Mouse (Mus musculus) hindbrain, embryonic 16.5 days (tissue): Measurements from ENCODE around the gene Mipep. TPM values are rescaled to one million over a fixed set of nuclear protein-coding genes. Genes with fewer than 3 reads are reported as not detected.

Experiments
- ATAC-seq: fragments of 200-750 bp; cut with Nextera tagmentation; 2 replicates; pipeline ENCODE4 v1.8.0; 2017; ENCODE audit warnings: moderate TSS enrichment, moderate library complexity
- H3K27ac ChIP-seq: fragments of 300-500 bp; sonication (generic); 2 replicates; pipeline ENCODE4 v1.5.1; 2014; ENCODE audit warnings: low read depth, mild to moderate bottlenecking, control low read depth, low read length, moderate library complexity
- H3K27me3 ChIP-seq: fragments of 300-500 bp; sonication (generic); replicated peaks from 2 replicates; pipeline ENCODE4 v1.6.1; 2014; ENCODE audit warnings: low read length; ENCODE audit not compliant: control insufficient read depth, insufficient read depth
- H3K36me3 ChIP-seq: fragments of 300-500 bp; sonication (generic); 2 replicates; pipeline ENCODE4 v1.6.1; 2014; ENCODE audit warnings: mild to moderate bottlenecking, low read length, moderate library complexity, mixed read lengths; ENCODE audit not compliant: control insufficient read depth, insufficient read depth
- H3K4me1 ChIP-seq: fragments of 300-500 bp; sonication (generic); 2 replicates; pipeline ENCODE4 v1.6.1; 2014; ENCODE audit warnings: low read depth, low read length; ENCODE audit not compliant: control insufficient read depth, insufficient read depth
- H3K4me2 ChIP-seq: fragments of 300-500 bp; sonication (generic); 2 replicates; pipeline ENCODE4 v1.6.1; 2014; ENCODE audit warnings: mild to moderate bottlenecking, low read length, control low read depth, moderate library complexity
- H3K4me3 ChIP-seq: fragments of 300-500 bp; sonication (generic); 2 replicates; pipeline ENCODE4 v1.5.1; 2014; ENCODE audit warnings: mild to moderate bottlenecking, low read length, control low read depth, moderate library complexity
- H3K9ac ChIP-seq: fragments of 300-500 bp; sonication (generic); 2 replicates; pipeline ENCODE4 v1.6.1; 2014; ENCODE audit warnings: low read depth, mild to moderate bottlenecking, control low read depth, low read length, moderate library complexity
- H3K9me3 ChIP-seq: fragments of 300-500 bp; sonication (generic); 2 replicates; pipeline ENCODE4 v1.6.1; 2014; ENCODE audit warnings: mild to moderate bottlenecking, low read length, moderate library complexity; ENCODE audit not compliant: control insufficient read depth
- WGBS: fragments of 180-500 bp; shearing (Covaris S2); extraction: QIAGEN DNeasy Blood & Tissue Kit; methylation state at CpG from one replicate; pipeline ENCODE4 v1.1.7; 2014; 5-methylcytosine and 5-hydroxymethylcytosine counted together
- polyA plus RNA-seq: library from polyadenylated mRNA; unstranded; fragments of >200 nt; fragmentation: Nextera tagmentation; extraction: Ambion mirVana; gene quantifications from 2 replicates; pipeline ENCODE4 v1.2.1, GENCODE M21; 2015

Gene Mipep
- polyA plus RNA-seq, 1 experiment from 2014 or later, result 20.8 TPM

DNA sequence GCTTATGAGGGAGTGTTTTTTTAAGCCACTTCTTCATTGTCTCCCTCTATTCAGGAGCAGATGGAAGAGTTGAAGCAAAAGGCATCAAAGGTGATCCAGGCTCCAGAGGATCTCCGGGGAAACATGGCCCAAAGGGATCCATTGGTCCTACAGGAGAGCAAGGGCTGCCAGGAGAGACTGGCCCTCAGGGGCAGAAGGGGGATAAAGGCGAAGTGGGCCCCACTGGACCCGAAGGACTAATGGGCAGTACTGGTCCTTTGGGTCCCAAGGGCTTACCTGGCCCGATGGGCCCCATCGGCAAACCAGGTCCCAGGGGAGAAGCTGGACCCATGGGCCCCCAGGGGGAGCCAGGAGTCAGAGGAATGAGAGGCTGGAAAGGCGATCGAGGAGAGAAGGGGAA, 5.2 kb upstream of the Mipep start:
- no peak overlapping the region for H3K9ac ChIP-seq
- H3K9me3 ChIP-seq, result no peaks in the 10 kb centered on the region
- no peak overlapping the region for H3K4me2 ChIP-seq
- no peaks in the 10 kb centered on the region for H3K27me3 ChIP-seq
- H3K4me3 ChIP-seq, result no peak overlapping the region
- H3K36me3 ChIP-seq, result no peaks in the 10 kb centered on the region
- H3K4me1 ChIP-seq, result no peaks in the 10 kb centered on the region
- no peak for ATAC-seq
- H3K27ac ChIP-seq, result no peak overlapping the region
- WGBS, result 95% methylated on average over 7 of the region's 7 CpGs

DNA sequence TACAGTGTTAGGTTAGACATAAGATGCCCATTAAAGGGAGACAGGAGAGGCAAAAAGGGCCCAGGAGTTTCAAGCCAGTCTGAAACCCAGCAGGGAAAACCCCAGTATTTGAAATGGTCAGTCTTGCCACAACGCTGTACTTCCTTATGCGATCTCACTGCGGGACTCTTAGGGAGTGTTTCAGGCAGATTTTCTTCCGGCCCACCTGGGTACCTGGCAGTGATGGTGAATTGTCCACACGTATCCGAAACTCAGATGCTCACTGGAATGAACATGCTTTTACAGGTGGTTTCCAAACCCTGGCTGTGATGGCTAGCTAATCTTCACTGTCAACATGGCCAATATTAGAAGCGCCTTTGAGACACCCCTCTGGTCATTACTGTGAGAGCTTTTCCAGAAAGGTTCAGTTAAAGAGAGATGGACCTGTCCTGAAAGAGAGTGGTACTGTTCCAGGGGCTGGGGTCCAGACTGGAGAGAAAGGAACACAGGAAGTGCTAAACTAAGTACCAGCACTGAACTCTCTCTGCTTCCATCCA, 2.2 kb upstream of the Mipep start:
- Histone ChIP-seq H3K4me2 (no peak overlapping the region), H3K9ac (no peak overlapping the region), H3K4me3 (no peak overlapping the region), H3K36me3 (no peaks in the 10 kb centered on the region), H3K9me3 (no peaks in the 10 kb centered on the region), H3K27me3 (no peaks in the 10 kb centered on the region), H3K4me1 (peaks cover 4% of the 10 kb centered on the region; the same call in 1 of the 2 replicates), H3K27ac (no peak overlapping the region)
- 57% methylated on average over 7 of the region's 7 CpGs for WGBS
- no peak for ATAC-seq

DNA sequence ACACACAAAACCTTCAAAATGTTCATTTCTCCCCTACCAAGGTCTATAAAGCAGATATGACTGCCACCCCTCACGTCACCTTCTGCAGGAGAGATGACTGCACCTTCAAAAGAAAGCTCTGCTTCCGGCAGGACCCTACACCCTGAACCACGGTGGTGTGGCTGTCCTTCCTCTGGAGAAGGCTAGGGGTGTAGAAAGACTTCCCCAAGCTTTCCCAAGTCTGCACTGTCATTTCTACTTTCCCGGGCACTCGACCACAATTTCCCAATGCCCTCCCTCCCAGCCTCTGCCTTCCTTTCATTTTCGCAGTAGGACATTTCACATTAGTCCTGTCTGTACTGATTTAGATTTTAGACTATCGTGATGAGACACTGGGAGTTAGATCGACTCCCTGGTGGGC, 1.2 kb upstream of the Mipep start:
- Histone ChIP-seq H3K4me2 (no peak overlapping the region), H3K27me3 (no peaks in the 10 kb centered on the region), H3K9me3 (no peaks in the 10 kb centered on the region), H3K4me3 (no peak overlapping the region), H3K27ac (no peak overlapping the region), H3K4me1 (peaks cover 4% of the 10 kb centered on the region; the same call in 1 of the 2 replicates), H3K36me3 (peaks cover 3% of the 10 kb centered on the region), H3K9ac (no peak overlapping the region)
- ATAC-seq, result no peak
- 47% methylated on average over 8 of the region's 8 CpGs for WGBS

DNA sequence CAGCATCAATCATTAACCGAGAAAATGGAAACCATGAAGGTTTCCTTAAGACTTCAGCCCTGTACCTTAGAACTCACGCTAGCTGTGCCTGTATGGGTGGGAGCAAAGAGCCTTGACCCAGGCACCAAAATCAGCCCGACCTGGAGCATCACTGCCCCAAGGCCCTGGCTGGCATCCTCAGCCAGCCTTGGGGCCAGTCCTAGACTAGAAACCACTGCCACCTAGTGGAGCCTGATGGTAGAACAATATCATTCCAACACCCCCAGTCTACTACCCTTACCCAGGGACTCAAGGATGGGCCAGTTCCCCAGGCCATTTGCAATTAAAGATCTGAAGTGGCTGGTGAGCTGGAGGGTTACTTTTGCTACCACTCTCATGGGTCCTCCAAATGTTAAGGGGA, 5.7 kb downstream of the Mipep start:
- Histone ChIP-seq H3K4me2 (no peak overlapping the region), H3K9ac (no peak overlapping the region), H3K4me3 (no peak overlapping the region), H3K36me3 (peaks cover 19% of the 10 kb centered on the region), H3K27me3 (no peaks in the 10 kb centered on the region), H3K9me3 (no peaks in the 10 kb centered on the region), H3K27ac (no peak overlapping the region), H3K4me1 (peaks cover 3% of the 10 kb centered on the region; the same call in 1 of the 2 replicates)
- 44% methylated on average over 3 of the region's 3 CpGs for WGBS
- ATAC-seq, result peak; percentile 56; the same call in 1 of the 2 replicates

DNA sequence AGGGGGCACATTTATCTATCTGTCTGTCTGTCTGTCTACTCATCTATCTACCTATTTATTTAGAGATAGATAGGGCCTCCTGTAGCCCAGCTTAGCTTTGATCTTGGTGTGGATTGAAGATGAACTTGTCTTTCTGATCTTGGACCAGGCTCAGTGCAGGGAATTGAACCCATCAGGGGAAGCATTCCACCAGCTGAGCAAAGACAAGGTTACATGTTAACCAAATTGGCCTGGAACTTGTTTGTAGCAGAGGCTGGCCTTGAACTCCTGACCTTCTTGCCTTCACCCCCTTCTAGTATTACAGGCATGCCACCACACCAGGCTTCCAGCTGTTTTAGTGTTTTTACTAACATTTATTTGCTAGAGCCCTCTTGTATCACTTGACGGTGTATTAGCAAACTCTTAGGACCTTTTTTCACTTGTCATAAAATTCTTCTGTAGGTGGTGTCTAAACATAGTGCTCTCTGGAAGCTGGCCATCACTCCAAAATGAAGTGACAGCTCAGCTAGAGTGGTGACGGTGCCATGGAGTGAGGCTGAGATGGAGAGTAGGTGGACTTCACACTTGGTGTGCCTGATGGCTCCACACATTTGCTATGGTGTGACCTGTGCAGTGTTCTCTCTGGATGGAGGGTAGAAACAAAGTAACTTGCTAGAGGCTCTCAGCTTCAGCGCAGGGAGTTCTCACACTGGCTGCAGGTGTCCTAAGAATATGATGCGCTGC, 12.4 kb downstream of the Mipep start:
- H3K4me3 ChIP-seq, result no peak overlapping the region
- H3K27ac ChIP-seq, result no peak overlapping the region
- WGBS, result 84% methylated on average over 4 of the region's 4 CpGs
- H3K4me1 ChIP-seq, result no peaks in the 10 kb centered on the region
- no peak overlapping the region for H3K9ac ChIP-seq
- ATAC-seq, result no peak
- no peaks in the 10 kb centered on the region for H3K27me3 ChIP-seq
- H3K4me2 ChIP-seq, result no peak overlapping the region
- H3K36me3 ChIP-seq, result peaks cover 7% of the 10 kb centered on the region
- H3K9me3 ChIP-seq, result no peaks in the 10 kb centered on the region

DNA sequence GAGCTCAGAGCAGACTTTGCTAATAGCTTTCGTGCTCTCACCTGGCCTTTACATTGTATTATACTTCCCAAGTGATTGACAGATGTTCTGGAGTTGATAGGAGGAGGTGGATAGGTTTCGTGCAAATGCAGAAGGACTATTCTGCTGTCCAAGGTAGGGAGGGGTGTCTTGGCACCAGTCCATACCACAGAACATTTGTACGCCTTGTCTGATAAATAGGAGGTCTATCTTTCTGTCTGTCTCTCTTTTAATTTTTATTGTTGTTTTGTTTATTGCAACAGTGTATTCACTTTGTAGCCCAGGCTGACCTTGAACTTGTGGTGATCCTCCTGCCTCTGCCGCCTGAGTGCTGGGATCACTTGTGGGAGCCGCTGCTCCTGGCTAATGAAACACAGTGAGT, 13.2 kb downstream of the Mipep start:
- ATAC-seq, result no peak
- Histone ChIP-seq H3K9me3 (no peaks in the 10 kb centered on the region), H3K9ac (no peak overlapping the region), H3K4me3 (no peak overlapping the region), H3K27ac (no peak overlapping the region), H3K4me1 (no peaks in the 10 kb centered on the region), H3K4me2 (no peak overlapping the region), H3K36me3 (peaks cover 3% of the 10 kb centered on the region), H3K27me3 (no peaks in the 10 kb centered on the region)
- WGBS, result 96% methylated on average over 5 of the region's 5 CpGs

DNA sequence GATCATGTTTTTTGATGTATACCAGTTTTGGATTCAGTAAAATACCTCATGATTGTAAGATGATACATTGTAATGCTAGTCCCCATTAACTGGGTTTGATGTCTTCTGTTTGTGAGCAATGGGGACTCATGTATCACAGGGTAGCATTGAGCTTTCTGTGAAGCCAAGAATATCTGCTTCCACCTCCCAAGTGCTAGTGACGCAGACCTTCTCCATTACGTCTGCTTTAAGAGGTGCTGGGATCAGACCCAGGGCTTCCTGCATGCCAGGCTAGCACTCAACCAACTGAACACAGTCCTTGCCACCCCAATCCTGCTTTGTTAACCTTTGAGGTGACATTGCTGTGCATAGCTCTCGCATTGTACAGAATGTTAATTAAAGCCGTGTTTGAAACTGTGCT, 14.3 kb downstream of the Mipep start:
- no peak overlapping the region for H3K27ac ChIP-seq
- H3K27me3 ChIP-seq, result no peaks in the 10 kb centered on the region

DNA sequence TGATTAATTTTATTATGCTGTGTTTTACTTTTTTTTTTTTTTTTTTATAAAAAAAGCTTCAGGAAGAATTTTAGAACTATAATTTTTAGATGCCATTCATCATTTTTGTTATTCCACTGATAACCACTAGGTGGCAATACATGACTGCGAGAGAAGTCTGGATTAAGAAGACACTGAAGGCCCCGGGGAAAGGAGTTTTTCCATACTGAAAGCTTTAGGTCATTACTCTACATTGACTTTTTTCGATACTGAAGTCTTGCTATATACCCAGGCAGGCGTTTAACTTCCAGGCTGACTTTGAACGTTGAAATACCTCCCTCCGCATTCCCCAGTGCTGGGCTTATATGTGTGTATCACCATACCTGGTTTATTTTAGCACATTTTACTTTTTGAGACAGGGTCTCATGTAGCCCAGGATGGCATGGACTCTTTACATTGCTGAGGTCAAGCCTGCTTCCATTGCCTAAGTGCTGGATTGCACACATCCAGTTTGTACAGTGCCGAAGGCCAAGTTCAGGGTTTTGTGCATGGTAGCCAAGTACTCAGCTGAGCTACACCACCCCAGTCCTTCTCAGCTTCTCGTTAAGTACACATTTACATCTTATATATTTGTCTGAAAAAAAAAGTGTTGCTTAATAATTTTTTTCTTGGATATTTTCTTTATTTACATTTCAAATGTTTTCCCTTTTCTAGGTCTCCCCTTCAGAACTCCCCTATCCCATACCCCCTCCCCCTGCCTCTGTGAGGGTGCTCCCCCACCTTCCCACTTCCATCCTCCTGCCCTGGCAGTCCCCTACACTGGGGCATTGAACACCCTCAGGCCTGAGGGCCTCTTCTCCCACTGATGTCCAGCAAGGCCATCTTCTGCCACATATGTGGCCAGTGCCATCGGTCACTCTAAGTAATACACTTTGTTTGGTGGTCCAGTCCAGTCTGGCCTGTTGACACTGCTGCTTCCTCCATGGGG, 15.7 kb downstream of the Mipep start:
- Histone ChIP-seq H3K4me3 (no peak overlapping the region), H3K9me3 (no peaks in the 10 kb centered on the region), H3K4me2 (no peak overlapping the region), H3K4me1 (no peaks in the 10 kb centered on the region), H3K27ac (no peak overlapping the region), H3K9ac (no peak overlapping the region), H3K27me3 (no peaks in the 10 kb centered on the region), H3K36me3 (peaks cover 15% of the 10 kb centered on the region)
- WGBS, result 53% methylated on average over 9 of the region's 9 CpGs
- ATAC-seq, result peak; percentile 45; the same call in 1 of the 2 replicates

More for the DNA sequence above, 14.3 kb downstream of the Mipep start:
- Histone ChIP-seq H3K36me3 (peaks cover 12% of the 10 kb centered on the region), H3K9ac (no peak overlapping the region), H3K4me3 (no peak overlapping the region), H3K9me3 (no peaks in the 10 kb centered on the region), H3K4me2 (no peak overlapping the region), H3K4me1 (no peaks in the 10 kb centered on the region)
- WGBS, result 96% methylated on average over 4 of the region's 4 CpGs
- no peak for ATAC-seq

DNA sequence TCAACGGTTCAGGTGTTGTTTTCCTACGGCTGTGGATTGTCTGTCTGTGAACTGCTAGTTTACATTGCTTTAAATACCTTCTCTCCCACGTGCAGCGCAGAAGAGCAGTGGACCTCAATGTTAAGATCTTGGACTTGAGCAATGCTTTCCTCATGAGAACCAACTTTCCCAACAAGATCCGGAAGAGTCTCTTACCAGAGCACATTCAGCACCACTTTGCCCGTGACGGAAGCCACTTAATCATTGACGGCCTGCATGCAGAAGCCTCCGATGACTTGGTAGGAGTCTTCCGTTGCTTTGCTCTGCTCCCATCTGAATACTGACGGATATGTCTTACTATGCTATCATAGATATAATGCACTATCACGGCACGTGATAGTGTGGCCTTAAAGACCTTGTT, 17.7 kb downstream of the Mipep start:
- no peak overlapping the region for H3K4me3 ChIP-seq
- H3K36me3 ChIP-seq, result peaks cover 15% of the 10 kb centered on the region
- H3K4me1 ChIP-seq, result no peaks in the 10 kb centered on the region
- H3K4me2 ChIP-seq, result no peak overlapping the region
- H3K27me3 ChIP-seq, result no peaks in the 10 kb centered on the region
- H3K9me3 ChIP-seq, result no peaks in the 10 kb centered on the region
- ATAC-seq, result no peak
- H3K27ac ChIP-seq, result no peak overlapping the region
- WGBS, result 94% methylated on average over 13 of the region's 13 CpGs
- no peak overlapping the region for H3K9ac ChIP-seq
